Mouse (Mus musculus) brain, adult 10 weeks (tissue): Measurements from ENCODE around the gene Slc48a1. TPM values are rescaled to one million over a fixed set of nuclear protein-coding genes. Genes with fewer than 3 reads are reported as not detected.

ENCODE experiments used
- polyA plus RNA-seq: library from polyadenylated mRNA; stranded (reverse); fragments of 350-450 nt; fragmentation: Illumina TruSeq; extraction: RNeasy Lipid Tissue Mini Kit (QIAGEN cat#74804); gene quantifications from one replicate; pipeline ENCODE4 v1.2.3, GENCODE M21; 2015; ENCODE audit warnings: low read depth, low replicate concordance

Gene Slc48a1
- 184 TPM for polyA plus RNA-seq

DNA sequence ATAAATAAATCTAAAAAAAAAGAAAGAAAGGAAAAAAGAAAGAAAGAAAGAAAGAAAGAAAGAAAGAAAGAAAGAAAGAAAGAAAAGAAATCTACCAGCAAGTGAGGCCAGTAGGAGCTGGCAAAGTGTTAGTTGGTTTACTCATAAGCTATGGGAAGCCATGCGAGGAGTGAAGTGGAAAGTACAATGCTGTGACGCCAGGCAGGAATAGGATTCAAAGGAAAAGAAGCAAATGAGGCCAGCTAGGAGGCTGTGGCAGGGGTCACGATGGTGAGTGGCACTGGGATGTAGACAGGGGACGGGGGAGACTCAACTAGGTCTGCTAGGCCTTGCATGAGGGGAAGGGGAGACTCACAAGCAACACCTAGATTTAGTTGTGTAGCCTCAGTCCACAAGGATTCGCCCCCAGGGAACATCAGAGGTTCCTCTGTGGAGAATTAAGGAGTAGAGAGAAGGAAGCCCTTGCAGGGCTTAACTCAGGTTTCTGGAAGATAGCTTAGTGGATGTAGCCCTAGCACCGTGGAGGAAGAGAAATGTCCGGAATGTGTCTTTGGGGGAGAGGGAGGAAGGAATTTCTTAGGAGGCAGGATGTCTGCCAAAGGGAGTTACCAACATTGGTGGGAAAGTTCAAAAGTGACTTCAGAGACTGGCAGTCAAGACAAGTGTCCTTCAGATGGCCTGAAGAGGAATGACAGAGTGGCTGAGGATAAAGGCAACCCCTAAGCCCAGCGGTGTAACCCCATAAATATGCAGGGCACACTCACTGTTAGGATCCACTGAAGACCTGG lies at the start of gene Slc48a1:
Gene Slc48a1, plus strand, starts transcription at position 210 of the 788 bp plus-strand sequence.

DNA sequence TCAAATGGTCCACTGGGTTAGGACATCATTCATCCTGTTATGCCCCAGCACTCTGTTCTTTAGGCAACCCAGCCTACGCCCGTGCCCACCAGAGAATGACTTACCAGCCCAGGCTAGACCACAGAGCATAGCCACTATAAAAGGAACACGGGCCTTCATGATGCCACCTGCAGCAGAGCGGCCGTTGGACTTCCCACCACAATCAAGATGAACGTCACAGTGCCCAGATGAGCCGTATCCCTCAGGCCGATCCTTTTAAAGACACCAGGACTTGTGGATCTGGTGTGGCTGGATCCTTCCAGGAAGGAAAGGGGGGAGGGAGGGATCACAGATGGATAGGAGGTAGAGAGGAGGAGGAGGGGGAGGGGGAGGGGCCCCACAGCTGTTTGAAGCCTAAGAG lies 47.2 kb upstream of the Slc48a1 start, which contains the start of gene Endou:
Gene Endou, minus strand, starts transcription at position 229 of the 400 bp plus-strand sequence.

GRCm38 (mm10) chr15:97767280-97768186 lies 10.8 kb upstream of the Slc48a1 start, which contains the start of gene Rapgef3:
Gene Rapgef3 (minus strand): TSS chr15:97767972.

Other genes starting within 250 kb of the Slc48a1 start
- 26.2 TPM for gene Rpap3, start 72.7 kb upstream of the Slc48a1 start, polyA plus RNA-seq
- gene Endou, start 47.2 kb upstream of the Slc48a1 start, polyA plus RNA-seq: 5.8 TPM
- gene Rapgef3, start 10.5 kb upstream of the Slc48a1 start, polyA plus RNA-seq: 26.4 TPM
- gene Hdac7, start 66.0 kb downstream of the Slc48a1 start, polyA plus RNA-seq: 26.7 TPM
- 0.31 TPM for gene Vdr, start 132.1 kb downstream of the Slc48a1 start, polyA plus RNA-seq
- gene Tmem106c, start 185.7 kb downstream of the Slc48a1 start, polyA plus RNA-seq: 48.7 TPM
- gene Col2a1, start 226.2 kb downstream of the Slc48a1 start, polyA plus RNA-seq: 0.76 TPM